ENCODE assay signal across 9 mouse cellular contexts in genomic region chr15:95827465-95827971, GRCm38 (mm10). TPM values are rescaled to one million over a fixed set of nuclear protein-coding genes. Genes with fewer than 3 reads are reported as not detected.
A peak's percentile ranks its signal among the peaks of the same experiment; 100 is the strongest.
DNase-seq lines count a peak whose midpoint lies in the region; ATAC-seq lines count a peak whose summit lies in the region.
"Had no signal": no experiment of that assay in that cellular context is flagged by ENCODE, and none has a peak within 500 bp of the region (broad histone marks: within the 10 kb centered on the region; RNA-seq: fewer than 3 reads in every experiment).

No protein-coding gene starts in this region.

- no peak overlapping the region for H3K4me3 ChIP-seq in kidney, embryonic 14.5 days (ENCODE audit: low read length)
- no peak overlapping the region for H3K4me3 ChIP-seq in brown adipose tissue, adult 24 weeks (ENCODE audit: insufficient read depth, low read depth, low read length)
- no peak overlapping the region for H3K4me3 ChIP-seq in hindbrain, embryonic 15.5 days
- no peak overlapping the region for H3K4me3 ChIP-seq in neural tube, embryonic 13.5 days

- no peaks in the 10 kb centered on the region for H3K27me3 ChIP-seq in kidney, embryonic 14.5 days (ENCODE audit: control insufficient read depth, insufficient read depth, low read length)
- H3K27me3 ChIP-seq in hindbrain, embryonic 15.5 days: no peaks in the 10 kb centered on the region
- H3K27me3 ChIP-seq in neural tube, embryonic 13.5 days: no peaks in the 10 kb centered on the region

- no peak overlapping the region; the same call in 1 of the 2 replicates for H3K27ac ChIP-seq in kidney, embryonic 14.5 days (ENCODE audit: low read depth, low read length)
- H3K27ac ChIP-seq in brown adipose tissue, adult 24 weeks (replicated peaks; ENCODE audit: low read depth, low read length): 0 out of 2 replicates have a peak overlapping the region, but pooled peaks have one; percentile 19
- 0 out of 2 replicates have a peak overlapping the region, but pooled peaks have one; percentile 2 for H3K27ac ChIP-seq in hindbrain, embryonic 15.5 days (replicated peaks)
- H3K27ac ChIP-seq in neural tube, embryonic 13.5 days (replicated peaks): no peak overlapping the region
- H3K27ac ChIP-seq: macrophage had no signal

- DNase-seq in kidney, postnatal 10 days: no peak
- no peak for DNase-seq in ovary, postnatal 10 days (ENCODE audit: low spot score)
- DNase-seq in cerebellum, postnatal 14 days: no peak
- DNase-seq in right cerebral cortex, adult 2 months (ENCODE audit: low spot score in 2 of 2): no peak

- H3K4me2 ChIP-seq in kidney, embryonic 14.5 days (replicated peaks; ENCODE audit: low read depth, low read length): no peak overlapping the region
- H3K4me2 ChIP-seq in hindbrain, embryonic 15.5 days: peak overlapping the region; percentile 2; the same call in 1 of the 2 replicates
- peak overlapping the region; percentile 5 for H3K4me2 ChIP-seq in neural tube, embryonic 13.5 days

- 28% methylated on average over 11 of the region's 11 CpGs for WGBS in kidney, embryonic 14.5 days
- WGBS in hindbrain, embryonic 15.5 days: 11% methylated on average over 11 of the region's 11 CpGs
- 12% methylated on average over 11 of the region's 11 CpGs for WGBS in neural tube, embryonic 13.5 days

- H3K36me3 ChIP-seq in kidney, embryonic 14.5 days (ENCODE audit: control insufficient read depth, insufficient read depth, low read length): no peaks in the 10 kb centered on the region; the same call in 1 of the 2 replicates
- no peaks in the 10 kb centered on the region for H3K36me3 ChIP-seq in hindbrain, embryonic 15.5 days
- H3K36me3 ChIP-seq in neural tube, embryonic 13.5 days: 0 out of 2 replicates have a peak, but pooled peaks cover 3% of the 10 kb centered on the region

- H3K9ac ChIP-seq in kidney, embryonic 14.5 days (ENCODE audit: low read depth, low read length): no peak overlapping the region
- H3K9ac ChIP-seq in hindbrain, embryonic 15.5 days: no peak overlapping the region
- no peak overlapping the region for H3K9ac ChIP-seq in neural tube, embryonic 13.5 days

- ATAC-seq in kidney, embryonic 14.5 days (ENCODE audit: low FRiP score, low TSS enrichment): 0 out of 2 replicates have a peak, but pooled peaks have one; percentile 33
- ATAC-seq in hindbrain, embryonic 15.5 days (ENCODE audit: low FRiP score, low read depth): no peak
- no peak for ATAC-seq in neural tube, embryonic 13.5 days (ENCODE audit: low read depth)

- no peaks in the 10 kb centered on the region for H3K9me3 ChIP-seq in kidney, embryonic 14.5 days (ENCODE audit: control insufficient read depth, low read length)
- H3K9me3 ChIP-seq in hindbrain, embryonic 15.5 days: no peaks in the 10 kb centered on the region
- H3K9me3 ChIP-seq in neural tube, embryonic 13.5 days: no peaks in the 10 kb centered on the region

- H3K4me1 ChIP-seq in kidney, embryonic 14.5 days (ENCODE audit: control insufficient read depth, insufficient read depth, low read length): peaks cover 39% of the 10 kb centered on the region
- peaks cover 53% of the 10 kb centered on the region for H3K4me1 ChIP-seq in brown adipose tissue, adult 24 weeks (ENCODE audit: control insufficient read depth, insufficient read depth, insufficient read length, low read length)
- peaks cover 37% of the 10 kb centered on the region for H3K4me1 ChIP-seq in hindbrain, embryonic 15.5 days (replicated peaks)
- peaks cover 35% of the 10 kb centered on the region for H3K4me1 ChIP-seq in neural tube, embryonic 13.5 days (replicated peaks)

RNA-seq across cellular contexts. Expression of gene Ano6, which starts 36.9 kb away (rescaled TPM):
- polyA plus RNA-seq in kidney, embryonic 14.5 days (2014; fragmentation: Nextera tagmentation; extraction: Ambion mirVana): 34.1 and 54.3 TPM in 2 replicates
- polyA plus RNA-seq in brown adipose tissue, adult 24 weeks (2012; ENCODE audit: insufficient read depth, insufficient read length, missing spikeins): 14.3 and 21.1 TPM in 2 replicates
- 28.6 and 30.1 TPM in 2 replicates for polyA plus RNA-seq in hindbrain, embryonic 15.5 days (2015; fragmentation: Nextera tagmentation; extraction: Ambion mirVana)
- 30.2 and 30.8 TPM in 2 replicates for polyA plus RNA-seq in neural tube, embryonic 13.5 days (2015; fragmentation: Nextera tagmentation; extraction: Ambion mirVana)

Comparison
In these comparisons a context has a peak if more than half of its experiments do, and no peak if none do; other contexts are left out.
1. H3K27ac ChIP-seq: peak in brown adipose tissue, adult 24 weeks (single experiment) and hindbrain, embryonic 15.5 days (single experiment); none in kidney, embryonic 14.5 days (single experiment) and neural tube, embryonic 13.5 days (single experiment).